Mouse (Mus musculus) intestine, postnatal 0 days (tissue): ENCODE measurements around the gene Usp26. TPM values are rescaled to one million over a fixed set of nuclear protein-coding genes. Genes with fewer than 3 reads are reported as not detected.

Experiments used
- ATAC-seq: fragments of 200-750 bp; cut with Nextera tagmentation; 2 replicates; pipeline ENCODE4 v1.8.0; 2017; ENCODE audit warnings: mild to moderate bottlenecking, moderate TSS enrichment, moderate library complexity
- H3K27ac ChIP-seq: fragments of 300-500 bp; sonication (generic); 2 replicates; pipeline ENCODE4 v1.5.1; 2014; ENCODE audit warnings: mild to moderate bottlenecking, low read depth, low read length, moderate library complexity
- H3K27me3 ChIP-seq: fragments of 300-500 bp; sonication (generic); replicated peaks from 2 replicates; pipeline ENCODE4 v1.6.1; 2014; ENCODE audit warnings: low read length, mixed read lengths; ENCODE audit not compliant: control insufficient read depth, insufficient read depth
- H3K36me3 ChIP-seq: fragments of 300-500 bp; sonication (generic); 2 replicates; pipeline ENCODE4 v1.6.1; 2014; ENCODE audit warnings: mild to moderate bottlenecking, moderate library complexity; ENCODE audit not compliant: control insufficient read depth, insufficient read depth
- H3K4me1 ChIP-seq: fragments of 300-500 bp; sonication (generic); replicated peaks from 2 replicates; pipeline ENCODE4 v1.6.1; 2014; ENCODE audit warnings: antibody characterized with exemption, low read length, mixed read lengths; ENCODE audit not compliant: control insufficient read depth, insufficient read depth
- H3K4me2 ChIP-seq: fragments of 300-500 bp; sonication (generic); replicated peaks from 2 replicates; pipeline ENCODE4 v1.6.1; 2014; ENCODE audit warnings: low read depth, mild to moderate bottlenecking, moderate library complexity
- H3K4me3 ChIP-seq: fragments of 300-500 bp; sonication (generic); 2 replicates; pipeline ENCODE4 v1.5.1; 2014; ENCODE audit warnings: low read depth, low read length
- H3K9ac ChIP-seq: fragments of 300-500 bp; sonication (generic); 2 replicates; pipeline ENCODE4 v1.6.1; 2014; ENCODE audit warnings: mild to moderate bottlenecking, low read depth, low read length
- H3K9me3 ChIP-seq: fragments of 300-500 bp; sonication (generic); 2 replicates; pipeline ENCODE4 v1.6.1; 2016; ENCODE audit warnings: mixed run types; ENCODE audit not compliant: control insufficient read depth
- CTCF ChIP-seq: sonication (generic); IDR thresholded peaks from 2 replicates; pipeline ENCODE4 v1.5.1; 2016; ENCODE audit warnings: low read depth, mild to moderate bottlenecking, control low read depth, antibody characterized with exemption, moderate library complexity
- WGBS: fragments of 180-500 bp; shearing (Covaris S2); extraction: QIAGEN DNeasy Blood & Tissue Kit; methylation state at CpG from one replicate; pipeline ENCODE4 v1.1.7; 2014; 5-methylcytosine and 5-hydroxymethylcytosine counted together
- polyA plus RNA-seq: library from polyadenylated mRNA; unstranded; fragments of >200 nt; fragmentation: Nextera tagmentation; extraction: Ambion mirVana; gene quantifications from 2 replicates; pipeline ENCODE4 v1.2.1, GENCODE M21; 2015

Usp26 gene
- not detected in 2 replicates for polyA plus RNA-seq

- Histone ChIP-seq H3K27ac (no peak within 1 kb of the TSS), H3K9me3 (no peaks in the 10 kb centered on the region), H3K36me3 (no peaks in the 10 kb centered on the region), H3K27me3 (no peaks in the 10 kb centered on the region), H3K4me1 (no peaks in the 10 kb centered on the region), H3K4me2 (no peak within 1 kb of the TSS), H3K4me3 (no peak within 1 kb of the TSS), H3K9ac (no peak within 1 kb of the TSS)
- no peak for TF ChIP-seq CTCF
- 95% methylated on average over 6 of the region's 6 CpGs for WGBS
- no peak for ATAC-seq
Measured at GRCm38 (mm10) chrX:51801133-51801532, at the start of gene Usp26. Gene Usp26, minus strand, starts transcription at chrX:51801233.

GRCm38 (mm10) chrX:51814466-51815247 is 13.6 kb upstream of the Usp26 start:
- 28% methylated on average over 3 of the region's 3 CpGs for WGBS
- TF ChIP-seq CTCF, result no peak
- Histone ChIP-seq H3K4me2 (no peak overlapping the region), H3K9me3 (no peaks in the 10 kb centered on the region), H3K27ac (no peak overlapping the region), H3K27me3 (no peaks in the 10 kb centered on the region), H3K36me3 (no peaks in the 10 kb centered on the region), H3K4me1 (no peaks in the 10 kb centered on the region), H3K4me3 (no peak overlapping the region), H3K9ac (no peak overlapping the region)
- ATAC-seq, result no peak

GRCm38 (mm10) chrX:51767457-51767856 is 33.6 kb downstream of the Usp26 start:
- TF ChIP-seq CTCF, result peak; percentile 63
- Histone ChIP-seq H3K4me3 (no peak overlapping the region), H3K27ac (no peak overlapping the region), H3K9me3 (no peaks in the 10 kb centered on the region), H3K4me2 (no peak overlapping the region), H3K27me3 (no peaks in the 10 kb centered on the region), H3K36me3 (no peaks in the 10 kb centered on the region), H3K4me1 (no peaks in the 10 kb centered on the region), H3K9ac (no peak overlapping the region)
- 10% methylated on average over 1 of the region's 1 CpGs for WGBS
- no peak for ATAC-seq

- no peak overlapping the region for H3K4me2 ChIP-seq
- H3K4me1 ChIP-seq, result no peaks in the 10 kb centered on the region
- H3K4me3 ChIP-seq, result no peak overlapping the region
- no peak overlapping the region for H3K9ac ChIP-seq
- no peaks in the 10 kb centered on the region for H3K9me3 ChIP-seq
- H3K27ac ChIP-seq, result no peak overlapping the region
- peak; percentile 84 for TF ChIP-seq CTCF
- ATAC-seq, result no peak
- 77% methylated on average over 2 of the region's 2 CpGs for WGBS
- H3K36me3 ChIP-seq, result no peaks in the 10 kb centered on the region
- no peaks in the 10 kb centered on the region for H3K27me3 ChIP-seq
Measured at GRCm38 (mm10) chrX:51736450-51736849, 64.6 kb downstream of the Usp26 start.

DNA sequence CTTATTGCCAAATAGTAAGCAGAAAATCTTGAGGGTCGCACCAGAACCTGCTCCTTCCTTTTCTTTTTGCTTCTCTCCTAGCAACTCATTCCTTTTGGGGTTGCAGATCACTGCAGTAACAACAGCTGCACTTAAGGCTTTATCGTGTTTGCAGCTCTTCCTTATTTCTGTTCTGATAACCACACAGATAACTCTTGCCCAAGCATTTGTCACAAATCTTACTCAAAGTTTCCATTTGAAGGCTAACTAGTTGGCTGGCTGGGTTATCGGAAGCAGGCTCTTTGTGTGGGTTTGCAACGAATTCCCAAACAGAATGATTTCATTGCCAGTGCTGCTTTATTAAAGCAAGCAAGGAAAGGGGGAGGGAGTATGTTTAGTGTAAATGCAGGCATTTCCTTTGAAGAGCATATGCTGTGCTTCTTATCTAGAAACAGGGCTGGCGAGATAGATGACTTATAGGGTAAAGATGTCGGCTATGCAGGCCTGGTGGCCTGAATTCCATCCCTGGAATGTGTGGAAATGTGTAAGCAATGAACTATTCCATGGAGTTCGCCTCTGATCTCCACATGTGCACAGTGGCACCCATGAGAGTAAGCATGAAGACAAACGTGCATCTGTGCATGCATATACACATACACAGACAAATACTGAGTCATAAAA is 86.8 kb downstream of the Usp26 start:
- H3K4me1 ChIP-seq, result no peaks in the 10 kb centered on the region
- no peak overlapping the region for H3K9ac ChIP-seq
- H3K4me2 ChIP-seq, result no peak overlapping the region
- no peaks in the 10 kb centered on the region for H3K9me3 ChIP-seq
- no peak for ATAC-seq
- no peak for TF ChIP-seq CTCF
- H3K36me3 ChIP-seq, result no peaks in the 10 kb centered on the region
- no peaks in the 10 kb centered on the region for H3K27me3 ChIP-seq
- no peak overlapping the region for H3K4me3 ChIP-seq
- H3K27ac ChIP-seq, result no peak overlapping the region
- WGBS, result 47% methylated on average over 8 of the region's 8 CpGs

DNA sequence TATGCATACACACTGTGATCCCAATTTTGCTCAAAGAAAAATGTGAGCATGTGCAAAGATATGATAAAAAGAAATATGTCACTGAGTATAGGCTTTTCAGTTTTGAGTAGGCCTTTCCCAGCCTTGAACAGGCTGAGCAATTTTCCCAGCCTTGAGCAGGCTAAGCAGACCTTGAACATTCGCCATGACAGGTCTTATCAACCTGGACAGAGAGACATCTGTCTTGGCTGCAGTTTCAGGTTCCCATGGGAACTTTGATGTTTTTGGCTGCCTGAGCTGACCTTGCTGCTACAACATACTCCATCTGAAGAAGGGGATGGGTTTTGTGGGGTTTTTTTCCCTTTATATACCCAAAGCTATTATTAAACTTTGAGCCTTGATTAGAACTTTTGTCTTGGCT is 88.0 kb downstream of the Usp26 start:
- H3K4me2 ChIP-seq, result no peak overlapping the region
- no peaks in the 10 kb centered on the region for H3K4me1 ChIP-seq
- no peak for ATAC-seq
- H3K9ac ChIP-seq, result no peak overlapping the region
- H3K27me3 ChIP-seq, result no peaks in the 10 kb centered on the region
- no peaks in the 10 kb centered on the region for H3K9me3 ChIP-seq
- H3K4me3 ChIP-seq, result no peak overlapping the region
- WGBS, result 70% methylated on average over 1 of the region's 1 CpGs
- TF ChIP-seq CTCF, result no peak
- no peak overlapping the region for H3K27ac ChIP-seq
- no peaks in the 10 kb centered on the region for H3K36me3 ChIP-seq

Other genes with a start within 250 kb of the Usp26 start
- 0.82 and 0.89 TPM in 2 replicates for gene Hs6st2, start 119.4 kb downstream of the Usp26 start, polyA plus RNA-seq
- gene 1700080O16Rik, start 171.5 kb upstream of the Usp26 start, polyA plus RNA-seq, result 0.12 TPM in 1 of 2 replicates, not detected in the other